Mouse (Mus musculus): ENCODE results near the gene Sipa1l1.

Gene Sipa1l1

GRCm38 (mm10) chr12:82394118-82394861 is 225.2 kb downstream of the Sipa1l1 start:
- DNase-seq, result no peak

GRCm38 (mm10) chr12:82395194-82395593 is 226.1 kb downstream of the Sipa1l1 start:
- DNase-seq, result no peak

DNA sequence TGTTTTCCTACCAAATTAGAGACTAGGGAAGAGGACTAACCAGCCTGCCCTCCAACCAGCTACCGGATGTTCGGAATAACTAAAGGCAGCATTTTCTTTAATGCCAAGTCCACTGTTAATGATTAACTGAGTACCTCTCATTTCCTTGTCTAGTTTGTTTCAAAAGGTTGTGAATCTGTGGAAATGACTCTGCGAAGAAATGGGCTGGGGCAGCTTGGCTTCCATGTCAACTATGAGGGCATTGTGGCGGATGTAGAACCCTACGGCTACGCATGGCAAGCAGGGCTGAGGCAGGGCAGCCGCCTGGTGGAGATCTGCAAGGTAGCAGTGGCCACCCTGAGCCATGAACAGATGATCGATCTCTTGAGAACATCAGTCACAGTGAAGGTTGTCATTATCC is 228.1 kb downstream of the Sipa1l1 start:
- no peak for DNase-seq

DNA sequence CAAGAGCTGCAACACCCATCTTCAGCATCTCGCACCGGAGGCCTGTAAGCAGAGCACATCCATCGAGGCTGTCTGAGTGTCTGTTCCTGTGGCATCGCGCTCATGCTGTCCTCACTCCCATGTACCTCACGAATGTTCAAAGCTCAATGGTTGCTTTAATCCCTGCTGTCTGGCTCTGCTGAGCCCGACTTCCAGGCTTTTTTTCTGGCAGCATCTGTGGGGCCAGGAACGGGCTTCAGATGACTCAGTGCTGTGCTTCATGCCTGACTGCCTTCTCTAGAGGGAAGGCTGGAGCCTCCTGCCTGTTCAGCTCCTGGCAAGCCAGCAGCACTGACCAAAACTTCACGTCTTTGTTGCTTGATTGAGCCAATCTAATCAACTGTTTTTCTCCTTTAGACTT is 228.6 kb downstream of the Sipa1l1 start:
- peak; percentile 78 for DNase-seq

GRCm38 (mm10) chr12:82398926-82399325 is 229.8 kb downstream of the Sipa1l1 start:
- DNase-seq, result no peak

- DNase-seq, result no peak
These were observed 231.0 kb downstream of the Sipa1l1 start for GRCm38 (mm10) chr12:82399971-82400720.

- DNase-seq, result no peak
These were observed 231.7 kb downstream of the Sipa1l1 start for GRCm38 (mm10) chr12:82400783-82401182.

- DNase-seq, result no peak
These were observed 232.3 kb downstream of the Sipa1l1 start for GRCm38 (mm10) chr12:82401440-82401839.

- no peak for DNase-seq
These were observed 233.5 kb downstream of the Sipa1l1 start for GRCm38 (mm10) chr12:82402635-82403034.

- DNase-seq, result no peak
These were observed 238.6 kb downstream of the Sipa1l1 start for GRCm38 (mm10) chr12:82407531-82408255.

- peak; percentile 96 for DNase-seq
These were observed 239.4 kb downstream of the Sipa1l1 start for GRCm38 (mm10) chr12:82408486-82408885.

DNA sequence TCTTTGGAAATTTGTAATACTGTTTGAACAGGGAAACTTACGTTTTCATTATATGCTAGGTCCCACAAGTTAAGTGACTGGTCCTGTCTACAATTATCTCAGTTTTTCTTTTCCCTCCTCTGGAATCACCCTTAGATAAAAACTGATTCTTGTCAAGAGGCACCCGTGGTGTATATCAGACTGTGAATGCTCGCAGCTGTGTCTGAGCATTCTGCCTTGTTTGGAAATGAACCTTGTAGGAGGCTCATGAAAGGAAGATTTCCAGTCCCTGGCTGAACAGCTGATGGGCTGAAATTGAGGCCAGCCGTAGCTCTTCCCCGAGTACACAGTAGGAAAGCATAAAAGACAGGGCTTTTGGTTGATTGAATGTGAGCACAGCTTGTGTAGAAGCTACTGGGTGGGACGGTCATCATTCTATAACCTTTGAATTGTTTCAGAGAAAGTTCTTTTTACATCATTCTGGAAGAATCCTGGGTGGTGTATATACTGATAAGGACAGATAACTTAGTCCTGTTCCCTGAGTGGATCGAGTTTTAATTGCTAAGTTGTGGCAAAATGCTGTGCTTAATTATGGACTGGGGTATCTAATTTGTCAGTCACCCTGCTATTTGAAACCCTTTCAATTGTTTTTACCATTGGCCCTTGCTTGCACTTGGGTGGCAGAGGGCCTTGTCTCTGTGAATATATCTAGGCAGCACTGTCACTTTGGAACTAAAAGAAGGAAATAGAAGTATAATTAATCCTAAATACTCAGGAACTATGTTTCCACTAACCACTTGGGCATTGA is 240.8 kb downstream of the Sipa1l1 start:
- DNase-seq, result no peak

DNA sequence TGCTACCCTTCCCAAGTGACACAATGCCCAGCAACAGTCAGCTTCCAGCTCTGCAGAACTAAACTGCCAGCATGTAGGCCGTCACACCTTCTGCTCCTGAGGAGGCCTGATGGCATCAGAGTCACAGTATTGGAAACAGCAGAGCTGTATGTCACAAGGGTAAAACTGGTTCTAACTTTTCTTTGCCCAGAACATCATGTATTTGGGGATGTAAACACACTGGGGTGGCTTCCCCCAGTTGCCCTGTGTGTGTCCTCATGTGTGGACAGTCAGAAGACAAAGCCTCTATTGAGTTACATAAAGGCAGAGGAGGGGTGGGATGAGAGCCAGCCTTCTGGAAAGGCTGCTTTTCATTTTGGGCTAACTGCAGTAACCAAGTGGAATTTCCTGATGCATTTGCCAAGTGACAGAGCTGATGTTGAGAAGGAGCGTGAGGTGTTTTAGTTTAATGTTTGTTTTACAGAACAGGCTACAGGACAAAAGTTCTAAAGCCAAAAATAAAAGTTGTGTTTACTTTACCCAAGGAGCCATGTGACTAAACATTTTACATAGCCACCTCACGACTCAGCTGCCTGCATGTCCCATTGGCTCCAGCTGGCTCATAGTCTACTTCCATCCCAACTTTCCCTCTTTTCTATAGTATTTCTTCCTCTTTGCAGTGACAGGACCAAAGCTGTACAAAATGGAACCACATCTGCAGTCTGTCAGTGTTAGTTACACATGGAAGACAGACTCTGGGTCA is 243.3 kb downstream of the Sipa1l1 start:
- DNase-seq, result no peak

- DNase-seq, result peak; percentile 86
These were observed 246.7 kb downstream of the Sipa1l1 start for GRCm38 (mm10) chr12:82415690-82416364.

DNA sequence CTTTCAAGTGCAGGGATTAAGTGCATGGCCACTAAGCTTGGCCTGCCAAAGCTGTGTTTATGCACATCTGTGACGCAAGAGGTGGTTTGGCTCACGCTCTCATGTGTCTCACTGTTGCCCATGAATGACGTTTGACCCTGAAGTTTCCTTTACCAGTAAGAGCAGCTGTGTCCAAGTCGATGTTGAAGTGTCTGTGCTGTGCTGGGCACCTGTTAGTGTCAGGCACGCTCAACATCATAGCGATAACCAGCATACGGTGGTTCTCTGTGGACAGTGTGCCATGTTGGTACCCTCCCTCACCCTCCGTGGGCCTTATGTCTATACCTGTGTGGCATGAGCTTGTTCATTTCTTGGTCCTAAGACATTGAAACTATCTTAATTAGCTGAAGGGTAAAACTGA is 249.9 kb downstream of the Sipa1l1 start:
- DNase-seq, result no peak

DNA sequence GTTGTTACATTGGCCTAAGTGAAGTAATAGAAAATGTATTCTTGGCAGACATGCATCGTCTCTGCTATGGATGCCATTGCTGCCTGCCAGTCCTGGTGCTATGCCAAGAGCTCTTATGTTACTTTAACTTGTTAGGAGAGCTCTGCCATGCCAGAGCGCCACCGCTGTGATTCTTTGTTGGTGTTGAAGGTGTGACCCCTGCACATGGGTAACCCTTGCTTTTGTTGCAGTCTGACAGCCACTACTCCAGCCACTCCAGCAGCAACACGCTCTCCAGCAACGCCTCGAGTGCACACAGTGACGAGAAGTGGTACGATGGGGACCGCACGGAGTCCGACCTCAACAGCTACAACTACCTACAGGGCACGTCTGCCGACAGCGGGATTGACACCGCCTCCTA is 255.7 kb downstream of the Sipa1l1 start:
- DNase-seq, result no peak

GRCm38 (mm10) chr12:82425853-82426252 is 256.7 kb downstream of the Sipa1l1 start:
- no peak for DNase-seq

- no peak for DNase-seq
These were observed 258.3 kb downstream of the Sipa1l1 start for GRCm38 (mm10) chr12:82427416-82427815.

DNA sequence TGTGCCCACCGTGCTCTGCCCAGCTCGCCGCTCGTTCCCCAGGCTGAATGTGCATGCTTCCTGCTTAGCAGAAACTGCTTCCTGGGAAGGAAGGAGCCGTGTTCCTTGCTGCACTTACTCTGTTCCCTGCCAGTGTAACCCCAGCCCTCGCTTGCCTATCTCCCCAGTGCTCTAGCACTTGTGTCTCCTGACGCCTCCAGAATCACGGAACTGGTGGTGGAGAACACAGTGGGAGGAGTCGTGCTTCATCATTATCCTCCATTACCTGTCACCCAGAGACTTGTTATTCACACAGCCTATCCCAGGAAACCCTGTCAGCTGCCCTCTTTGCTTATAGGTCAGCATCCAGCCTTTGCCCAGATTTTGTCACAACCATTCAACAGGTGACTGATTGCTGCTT is 259.3 kb downstream of the Sipa1l1 start:
- no peak for DNase-seq

DNA sequence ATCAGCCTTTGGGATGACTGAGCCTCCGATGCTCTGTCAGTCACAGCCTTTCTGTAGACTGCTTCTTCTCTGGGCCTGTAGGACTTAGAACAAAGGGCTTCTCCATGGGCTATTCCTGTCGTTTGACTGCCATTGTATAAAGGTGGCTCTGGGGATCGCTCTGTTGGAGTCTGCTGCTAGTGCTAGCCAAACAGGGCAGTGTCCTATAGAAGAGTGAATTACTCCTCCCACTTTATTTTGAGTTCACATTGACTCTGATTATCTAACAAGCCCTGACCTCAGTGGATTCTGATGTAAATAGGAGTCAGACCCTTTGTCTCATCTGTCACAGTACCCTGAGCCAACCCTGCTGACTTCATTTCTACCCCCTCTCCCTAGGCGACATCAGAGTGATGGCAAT is 264.2 kb downstream of the Sipa1l1 start:
- DNase-seq, result no peak

GRCm38 (mm10) chr12:82434591-82434990 is 265.5 kb downstream of the Sipa1l1 start:
- DNase-seq, result no peak

GRCm38 (mm10) chr12:82441479-82441878 is 272.4 kb downstream of the Sipa1l1 start:
- no peak for DNase-seq
